Mouse (Mus musculus) kidney, postnatal 0 days (tissue): ENCODE measurements at regions not wholly inside any gene's neighbourhood (a gene's known extent, or its start where the extent isn't known, plus 50 kb on each side); places are given as distances from the start of the nearest gene placed in this dataset.

Experiments
- ATAC-seq: fragments of 200-750 bp; cut with Nextera tagmentation; replicated peaks from 2 replicates; pipeline ENCODE4 v1.8.0; 2017; ENCODE audit warnings: low read depth, moderate number of reproducible peaks, moderate TSS enrichment, moderate library complexity; ENCODE audit not compliant: low FRiP score
- DNase-seq: peaks from one replicate; pipeline ENCODE4 v3.0.0-alpha.2; 2016; ENCODE audit warnings: low spot score
- H3K27ac ChIP-seq: fragments of 300-500 bp; sonication (generic); 2 replicates; pipeline ENCODE4 v1.5.1; 2014; ENCODE audit warnings: mild to moderate bottlenecking
- H3K27me3 ChIP-seq: fragments of 300-500 bp; sonication (generic); 2 replicates; pipeline ENCODE4 v1.6.1; 2014; ENCODE audit warnings: low read length, mixed read lengths; ENCODE audit not compliant: insufficient read depth
- H3K36me3 ChIP-seq: fragments of 300-500 bp; sonication (generic); 2 replicates; pipeline ENCODE4 v1.6.1; 2014; ENCODE audit warnings: low read length, mixed read lengths; ENCODE audit not compliant: insufficient read depth
- H3K4me1 ChIP-seq: fragments of 300-500 bp; sonication (generic); replicated peaks from 2 replicates; pipeline ENCODE4 v1.6.1; 2014; ENCODE audit warnings: antibody characterized with exemption, low read length, mixed read lengths; ENCODE audit not compliant: insufficient read depth
- H3K4me2 ChIP-seq: fragments of 300-500 bp; sonication (generic); 2 replicates; pipeline ENCODE4 v1.6.1; 2014; ENCODE audit warnings: mild to moderate bottlenecking, low read length, moderate library complexity, mixed read lengths
- H3K4me3 ChIP-seq: fragments of 300-500 bp; sonication (generic); replicated peaks from 2 replicates; pipeline ENCODE4 v1.5.1; 2014; ENCODE audit warnings: low read depth, low read length
- H3K9ac ChIP-seq: fragments of 300-500 bp; sonication (generic); 2 replicates; pipeline ENCODE4 v1.6.1; 2014; ENCODE audit warnings: low read depth, low read length
- H3K9me3 ChIP-seq: fragments of 300-500 bp; sonication (generic); replicated peaks from 2 replicates; pipeline ENCODE4 v1.6.1; 2016; ENCODE audit warnings: low read length, inconsistent platforms, mixed read lengths
- CTCF ChIP-seq: IDR thresholded peaks from 2 replicates; pipeline ENCODE4 v1.5.1; 2016; ENCODE audit warnings: antibody characterized with exemption, low read depth, mild to moderate bottlenecking, moderate library complexity
- WGBS: fragments of 180-500 bp; shearing (Covaris S2); extraction: QIAGEN DNeasy Blood & Tissue Kit; methylation state at CpG from one replicate; pipeline ENCODE4 v1.1.7; 2014; 5-methylcytosine and 5-hydroxymethylcytosine counted together

- no peak overlapping the region for H3K27ac ChIP-seq
- no peaks in the 10 kb centered on the region for H3K4me1 ChIP-seq
- no peak for DNase-seq
- no peak overlapping the region for H3K4me2 ChIP-seq
- WGBS, result 58% methylated on average over 2 of the region's 2 CpGs
- no peaks in the 10 kb centered on the region for H3K36me3 ChIP-seq
- H3K9ac ChIP-seq, result no peak overlapping the region
- no peak for TF ChIP-seq CTCF
- ATAC-seq, result no peak
- no peaks in the 10 kb centered on the region for H3K27me3 ChIP-seq
- H3K9me3 ChIP-seq, result no peaks in the 10 kb centered on the region
- no peak overlapping the region for H3K4me3 ChIP-seq
Observed at GRCm38 (mm10) chr14:89755831-89756230, 1284.6 kb upstream of the Pcdh20 start.

- H3K27me3 ChIP-seq, result no peaks in the 10 kb centered on the region
- TF ChIP-seq CTCF, result no peak
- H3K36me3 ChIP-seq, result no peaks in the 10 kb centered on the region
- H3K4me2 ChIP-seq, result no peak overlapping the region
- no peaks in the 10 kb centered on the region for H3K4me1 ChIP-seq
- ATAC-seq (no peak), DNase-seq (no peak)
- 83% methylated on average over 2 of the region's 2 CpGs for WGBS
- H3K9ac ChIP-seq, result no peak overlapping the region
- H3K9me3 ChIP-seq, result no peaks in the 10 kb centered on the region
- H3K4me3 ChIP-seq, result no peak overlapping the region
- no peak overlapping the region for H3K27ac ChIP-seq
Observed at GRCm38 (mm10) chr14:89713711-89714110, 1242.5 kb upstream of the Pcdh20 start.
